Mouse (Mus musculus): ENCODE data around the gene Mef2a. TPM values are rescaled to one million over a fixed set of nuclear protein-coding genes. Genes with fewer than 3 reads are reported as not detected.

Gene Mef2a
- total RNA-seq, 2 experiments from 2014 or later, result 107 to 109 TPM

DNA sequence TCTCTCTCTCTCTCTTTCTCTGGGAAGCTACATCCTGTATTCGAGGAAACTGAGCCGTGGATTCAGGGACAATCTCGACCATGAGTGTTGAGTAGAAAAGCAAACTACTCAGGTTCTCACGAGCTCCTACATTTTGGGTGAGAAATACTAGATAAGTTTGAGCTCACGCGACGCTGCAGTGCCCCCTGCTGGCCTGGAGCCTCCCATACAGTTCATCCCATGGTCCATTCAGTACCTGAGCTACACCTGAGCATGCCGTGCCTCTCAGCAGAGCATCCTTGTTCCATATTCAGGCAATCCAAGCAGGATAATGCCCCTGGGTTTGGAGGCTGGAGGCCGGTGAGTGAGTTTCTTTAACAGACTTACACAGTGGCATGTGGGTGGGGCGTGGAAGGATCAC is 173.2 kb downstream of the Mef2a start:
- Histone ChIP-seq H3K4me3 (no peak overlapping the region), H3K27ac (no peak overlapping the region)
- peak; percentile 82 for TF ChIP-seq CTCF (IDR thresholded peaks at IDR 0.05)
- DNase-seq (ENCODE audit: extremely low spot score in 1 of 2, low spot score in 2 of 2), result peak; percentile 64 to 71
- intact Hi-C loops (cut with DNase I), result loop anchor here (2.0 to 5.0 kb wide), 2 partner anchors 379 to 487 kb away; no protein-coding TSS in a partner anchor

DNA sequence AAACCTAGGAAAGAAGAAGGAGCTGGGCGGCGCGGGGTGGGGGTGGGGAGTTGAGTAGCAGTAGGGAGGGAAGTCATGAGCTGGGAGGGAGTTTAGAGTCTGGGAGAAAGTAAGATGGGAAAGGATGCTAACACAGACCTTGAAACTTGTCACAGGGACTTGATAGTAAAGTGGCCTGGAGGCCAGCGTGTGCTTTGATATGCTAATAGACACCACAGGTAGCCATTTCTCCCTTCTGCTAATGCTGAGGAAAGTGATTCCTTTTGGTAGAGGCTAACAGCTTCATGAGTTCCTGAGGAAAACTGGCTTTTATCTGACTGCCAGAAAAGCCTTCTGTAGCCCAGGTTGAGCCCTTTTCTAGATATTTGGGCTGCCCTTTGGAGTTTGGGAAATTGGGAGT is 188.9 kb downstream of the Mef2a start:
- H3K4me3 ChIP-seq, result no peak overlapping the region
- no peak for DNase-seq (ENCODE audit: extremely low spot score in 1 of 2, low spot score in 2 of 2)
- TF ChIP-seq CTCF (IDR thresholded peaks at IDR 0.05), result no peak
- intact Hi-C loops (cut with DNase I), result no loop called here
- H3K27ac ChIP-seq, result no peak overlapping the region

Other genes with a start within 250 kb of the Mef2a start
- gene Lysmd4, start 150.3 kb downstream of the Mef2a start, total RNA-seq (2021), result 10 to 100 TPM; 33.7 to 36.1 TPM